Mouse (Mus musculus): ENCODE measurements around the gene Naa25. TPM values are rescaled to one million over a fixed set of nuclear protein-coding genes. Genes with fewer than 3 reads are reported as not detected.

Gene Naa25
- polyA plus RNA-seq, 1 experiment from 2014 or later: 28.3 TPM

DNA sequence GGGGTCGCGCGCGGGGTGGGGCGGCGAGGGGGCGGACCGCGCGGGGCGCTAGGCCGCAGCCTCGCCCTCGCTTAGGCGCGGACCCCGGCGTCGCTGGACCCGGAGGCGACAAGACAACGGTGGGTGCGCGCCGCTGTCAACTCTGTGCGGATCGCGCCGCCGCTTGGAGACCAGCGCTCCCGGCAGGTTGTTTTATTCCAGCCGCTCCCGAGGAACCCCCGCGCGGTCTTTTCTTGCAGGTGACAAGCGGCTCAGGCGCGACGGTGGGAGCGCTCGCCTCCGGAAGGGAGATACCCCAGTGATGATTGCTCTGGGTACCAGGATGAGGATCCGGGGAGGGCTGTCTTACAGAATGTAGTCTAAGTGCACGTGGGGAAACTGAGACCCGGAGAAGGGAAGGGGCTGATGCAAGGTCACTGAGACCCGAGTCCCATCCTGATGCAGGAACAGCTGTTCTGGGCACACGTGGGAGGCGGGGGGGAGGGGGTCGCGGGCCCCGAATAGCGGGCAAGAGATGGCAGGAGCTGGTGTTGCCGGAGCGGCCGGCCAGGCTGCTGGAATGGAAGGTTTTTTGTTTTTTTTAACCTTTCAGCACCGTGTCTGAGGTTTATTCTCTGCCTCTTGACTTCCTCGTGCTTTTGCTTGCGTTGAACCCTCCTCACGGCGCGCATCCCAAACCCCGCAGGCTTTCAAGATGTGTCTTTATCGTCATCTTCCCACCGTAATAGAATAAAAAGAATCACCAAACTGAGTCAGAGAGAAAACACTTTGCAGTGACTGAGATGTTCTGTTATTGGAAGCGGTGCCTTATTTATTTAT lies 619 bp downstream of the Naa25 start:
- H3K4me3 ChIP-seq: peak overlapping the region; percentile 92
- H3K9me3 ChIP-seq (replicated peaks): no peaks in the 10 kb centered on the region
- peak overlapping the region; percentile 94 for H3K4me2 ChIP-seq
- peak overlapping the region; percentile 77 for H3K9ac ChIP-seq
- peaks cover 20% of the 10 kb centered on the region for H3K4me1 ChIP-seq (replicated peaks)
- H3K27me3 ChIP-seq: no peaks in the 10 kb centered on the region
- peak overlapping the region; percentile 37 for H3K27ac ChIP-seq
- WGBS: under 1% methylated on average over 67 of the region's 67 CpGs
- peak; percentile 63 for ATAC-seq (replicated peaks; ENCODE audit: insufficient number of reproducible peaks, insufficient read depth, low FRiP score, low read depth)
- no peaks in the 10 kb centered on the region for H3K36me3 ChIP-seq

DNA sequence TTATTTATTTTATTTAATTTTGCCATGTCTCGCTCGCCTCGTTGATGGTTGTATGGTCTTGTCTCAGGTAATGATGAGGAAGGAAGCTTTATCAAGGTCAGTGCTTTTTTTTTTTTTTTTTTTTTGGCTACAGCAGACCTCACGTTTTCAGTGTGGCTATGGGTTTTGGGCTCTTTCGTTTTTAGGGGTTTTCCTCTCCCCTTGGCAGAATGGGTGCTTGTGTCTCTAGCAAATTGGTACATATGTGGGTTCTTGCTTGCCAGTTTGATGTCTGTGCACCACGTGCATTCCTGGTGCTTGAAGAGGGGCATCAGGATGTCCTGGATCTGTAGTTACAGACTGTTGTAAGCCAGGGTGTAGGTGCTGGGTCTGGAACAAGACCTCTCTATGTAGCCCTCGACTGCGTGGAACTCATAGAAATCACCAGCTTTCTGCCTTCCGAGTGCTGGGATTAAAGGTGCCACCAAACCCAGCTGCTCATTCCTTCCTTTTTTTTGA lies 1.3 kb downstream of the Naa25 start:
- Histone ChIP-seq H3K4me1 (replicated peaks) (peaks cover 22% of the 10 kb centered on the region), H3K9ac (peak overlapping the region; percentile 77), H3K27me3 (no peaks in the 10 kb centered on the region), H3K9me3 (replicated peaks) (no peaks in the 10 kb centered on the region), H3K36me3 (no peaks in the 10 kb centered on the region), H3K4me3 (peak overlapping the region; percentile 92), H3K4me2 (peak overlapping the region; percentile 94), H3K27ac (no peak overlapping the region)
- no peak for ATAC-seq (replicated peaks; ENCODE audit: insufficient number of reproducible peaks, insufficient read depth, low FRiP score, low read depth)
- 45% methylated on average over 9 of the region's 9 CpGs for WGBS

DNA sequence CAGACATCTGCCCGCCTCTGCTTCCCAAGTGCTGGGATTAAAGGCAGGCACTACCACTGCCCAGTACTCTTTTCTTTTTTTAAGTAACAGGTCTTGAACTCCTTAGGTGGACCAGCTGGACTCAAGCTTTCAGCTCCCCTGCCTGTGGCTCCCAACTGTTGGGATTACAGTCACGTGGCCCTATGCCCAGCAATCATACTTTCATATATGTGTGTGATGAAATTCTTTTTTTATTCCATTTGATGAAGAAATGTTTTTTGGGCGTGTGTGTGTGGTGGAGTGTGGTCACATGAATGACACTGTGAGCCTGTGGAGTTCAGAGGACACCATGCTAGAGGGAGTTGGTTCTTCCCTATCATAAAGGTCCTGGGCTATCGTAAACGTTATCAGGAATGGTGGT lies 1.8 kb downstream of the Naa25 start:
- WGBS: 79% methylated on average over 5 of the region's 5 CpGs
- Histone ChIP-seq H3K9ac (no peak overlapping the region), H3K36me3 (no peaks in the 10 kb centered on the region), H3K27ac (no peak overlapping the region), H3K4me1 (replicated peaks) (peaks cover 24% of the 10 kb centered on the region), H3K9me3 (replicated peaks) (no peaks in the 10 kb centered on the region), H3K4me2 (peak overlapping the region; percentile 94; the same call in 1 of the 2 replicates), H3K4me3 (peak overlapping the region; percentile 92), H3K27me3 (no peaks in the 10 kb centered on the region)
- no peak for ATAC-seq (replicated peaks; ENCODE audit: insufficient number of reproducible peaks, insufficient read depth, low FRiP score, low read depth)

DNA sequence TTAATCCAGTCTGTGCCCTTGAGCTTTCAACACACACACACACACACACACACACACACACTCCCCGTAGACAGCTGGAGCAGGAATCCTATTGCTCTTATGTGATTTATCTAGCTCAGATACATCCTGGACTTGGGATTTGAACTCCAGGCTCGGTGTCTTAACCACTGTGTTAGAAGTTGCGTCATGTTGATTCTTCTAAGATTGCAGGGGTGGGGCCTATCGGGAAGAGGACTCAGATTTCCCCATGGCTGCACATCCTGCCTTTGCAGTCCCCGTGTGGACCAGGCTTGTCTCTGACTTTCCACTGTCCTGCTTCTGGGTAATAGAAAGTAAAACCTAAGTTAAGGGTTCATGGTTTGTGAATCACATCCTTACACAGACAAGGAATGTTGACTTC lies 2.3 kb downstream of the Naa25 start:
- H3K27me3 ChIP-seq: no peaks in the 10 kb centered on the region
- WGBS: 56% methylated on average over 5 of the region's 5 CpGs
- no peak overlapping the region for H3K9ac ChIP-seq
- H3K9me3 ChIP-seq (replicated peaks): no peaks in the 10 kb centered on the region
- ATAC-seq (replicated peaks; ENCODE audit: insufficient number of reproducible peaks, insufficient read depth, low FRiP score, low read depth): no peak
- no peak overlapping the region for H3K27ac ChIP-seq
- H3K4me2 ChIP-seq: no peak overlapping the region
- H3K4me3 ChIP-seq: no peak overlapping the region
- no peaks in the 10 kb centered on the region for H3K36me3 ChIP-seq
- H3K4me1 ChIP-seq (replicated peaks): peaks cover 24% of the 10 kb centered on the region

DNA sequence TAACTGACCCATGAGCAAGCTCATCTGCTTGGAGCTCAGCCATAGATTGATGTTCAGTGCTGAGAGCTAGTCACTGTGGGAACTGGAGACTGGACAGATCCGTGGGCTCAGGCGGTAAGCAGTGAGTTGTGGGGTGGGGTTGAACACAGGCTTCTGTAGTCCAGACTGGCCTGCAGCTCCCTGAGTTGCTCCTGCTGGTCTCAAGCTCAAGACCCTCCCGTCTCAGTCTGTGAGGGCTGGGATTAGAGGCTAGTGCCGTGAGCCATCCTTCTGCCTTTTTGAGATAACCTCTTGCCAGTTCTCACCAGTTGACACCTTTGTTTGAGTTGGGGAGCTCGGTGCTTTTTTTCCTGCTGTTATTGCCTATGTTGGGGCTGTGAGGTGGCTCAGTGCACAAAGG lies 3.1 kb downstream of the Naa25 start:
- Histone ChIP-seq H3K27ac (no peak overlapping the region), H3K36me3 (no peaks in the 10 kb centered on the region), H3K4me3 (no peak overlapping the region), H3K9ac (no peak overlapping the region), H3K4me2 (no peak overlapping the region), H3K27me3 (no peaks in the 10 kb centered on the region), H3K4me1 (replicated peaks) (peaks cover 24% of the 10 kb centered on the region), H3K9me3 (replicated peaks) (no peaks in the 10 kb centered on the region)
- ATAC-seq (replicated peaks; ENCODE audit: insufficient number of reproducible peaks, insufficient read depth, low FRiP score, low read depth): no peak
- 76% methylated on average over 5 of the region's 5 CpGs for WGBS

DNA sequence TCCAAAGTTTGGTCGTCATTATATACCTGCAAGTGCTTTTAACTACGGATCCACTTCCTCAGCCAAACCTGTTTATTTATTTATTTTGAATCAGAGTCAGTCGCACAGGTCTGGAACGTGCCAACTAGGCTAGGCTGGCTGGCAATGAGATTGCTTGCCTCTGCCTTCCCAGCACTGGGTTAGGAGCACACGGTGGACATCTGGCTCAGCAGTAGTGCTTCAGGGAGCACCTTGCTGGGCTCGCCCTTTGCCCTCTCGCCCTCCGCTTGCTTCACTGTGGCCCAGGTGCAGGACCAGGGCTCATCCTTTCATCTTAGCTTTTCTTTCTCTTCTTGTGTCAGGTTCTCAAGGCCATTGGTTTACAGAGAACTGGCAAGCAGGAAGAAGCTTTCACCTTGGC lies 10.1 kb downstream of the Naa25 start:
- Histone ChIP-seq H3K4me3 (no peak overlapping the region), H3K27ac (no peak overlapping the region), H3K27me3 (no peaks in the 10 kb centered on the region), H3K9me3 (replicated peaks) (no peaks in the 10 kb centered on the region), H3K4me1 (replicated peaks) (0 out of 2 replicates have a peak, but pooled peaks cover 3% of the 10 kb centered on the region), H3K4me2 (no peak overlapping the region), H3K36me3 (peaks cover 33% of the 10 kb centered on the region), H3K9ac (no peak overlapping the region)
- 90% methylated on average over 8 of the region's 8 CpGs for WGBS
- no peak for ATAC-seq (replicated peaks; ENCODE audit: insufficient number of reproducible peaks, insufficient read depth, low FRiP score, low read depth)

DNA sequence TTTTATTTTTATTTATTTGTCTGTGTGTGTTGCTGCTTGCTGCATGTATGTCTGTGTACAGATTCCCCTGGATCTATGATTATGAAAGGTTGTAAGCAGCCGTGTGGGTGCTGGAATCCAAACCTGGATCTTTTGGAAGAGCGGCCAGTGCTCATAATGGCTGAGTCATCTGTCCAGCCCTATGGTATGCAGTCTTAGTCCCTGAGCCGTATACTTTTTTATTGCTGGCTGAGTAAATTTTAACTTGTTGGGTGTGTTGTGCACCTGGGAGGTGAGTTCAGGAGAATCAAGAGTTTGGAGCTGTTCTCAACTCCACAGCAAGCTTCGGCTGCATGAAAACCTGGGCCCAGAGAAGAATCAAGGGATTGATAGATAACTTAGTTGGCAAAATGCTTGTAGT lies 13.2 kb downstream of the Naa25 start:
- Histone ChIP-seq H3K9me3 (replicated peaks) (no peaks in the 10 kb centered on the region), H3K9ac (no peak overlapping the region), H3K27ac (no peak overlapping the region), H3K36me3 (peaks cover 63% of the 10 kb centered on the region), H3K27me3 (no peaks in the 10 kb centered on the region), H3K4me2 (no peak overlapping the region), H3K4me3 (no peak overlapping the region), H3K4me1 (replicated peaks) (no peaks in the 10 kb centered on the region)
- ATAC-seq (replicated peaks; ENCODE audit: insufficient number of reproducible peaks, insufficient read depth, low FRiP score, low read depth): no peak
- 94% methylated on average over 4 of the region's 4 CpGs for WGBS

DNA sequence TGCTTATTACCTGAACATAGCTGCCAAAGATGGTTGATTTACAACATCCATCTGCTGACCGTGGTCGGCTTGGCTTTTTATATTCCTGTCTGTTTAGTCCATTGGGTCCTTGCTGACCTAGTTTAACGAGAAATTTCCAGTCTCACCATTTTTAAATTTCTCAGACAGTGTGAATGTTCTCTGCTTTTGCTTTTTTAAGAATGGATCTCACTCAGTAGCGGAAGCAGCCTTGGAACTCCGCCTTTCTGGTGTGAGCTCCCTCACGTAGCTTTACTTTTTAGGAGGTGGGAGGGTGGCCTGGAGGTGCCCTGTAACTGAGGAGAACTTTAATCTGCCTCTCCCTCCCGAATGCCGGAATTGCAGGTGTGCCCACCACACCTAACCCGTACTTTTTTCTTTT lies 23.0 kb downstream of the Naa25 start:
- no peak overlapping the region for H3K9ac ChIP-seq
- H3K36me3 ChIP-seq: peaks cover 97% of the 10 kb centered on the region
- no peak overlapping the region for H3K4me3 ChIP-seq
- 91% methylated on average over 9 of the region's 9 CpGs for WGBS
- H3K4me2 ChIP-seq: no peak overlapping the region
- no peaks in the 10 kb centered on the region for H3K9me3 ChIP-seq (replicated peaks)
- H3K4me1 ChIP-seq (replicated peaks): no peaks in the 10 kb centered on the region
- ATAC-seq (replicated peaks; ENCODE audit: insufficient number of reproducible peaks, insufficient read depth, low FRiP score, low read depth): no peak
- no peaks in the 10 kb centered on the region for H3K27me3 ChIP-seq
- H3K27ac ChIP-seq: no peak overlapping the region

DNA sequence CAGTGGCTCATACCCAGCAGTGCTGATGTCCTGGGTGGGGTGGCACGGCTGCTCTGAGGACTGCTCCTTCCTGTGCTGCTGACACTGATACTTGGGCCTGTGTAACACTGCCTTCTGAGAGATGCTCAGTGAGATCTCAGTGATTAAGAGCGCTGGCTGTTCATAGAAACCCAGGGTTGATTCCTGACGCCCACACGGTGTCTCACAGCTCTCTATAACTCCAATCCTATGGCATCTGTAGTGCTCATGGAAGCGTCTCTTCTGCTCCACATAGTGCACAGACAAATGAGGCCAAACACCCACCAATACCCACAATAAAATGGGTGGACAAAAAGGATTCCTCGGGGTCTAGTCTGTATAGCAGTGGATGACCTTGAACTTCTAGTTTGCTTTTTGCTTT lies 25.1 kb downstream of the Naa25 start:
- 93% methylated on average over 6 of the region's 6 CpGs for WGBS
- ATAC-seq (replicated peaks; ENCODE audit: insufficient number of reproducible peaks, insufficient read depth, low FRiP score, low read depth): no peak

DNA sequence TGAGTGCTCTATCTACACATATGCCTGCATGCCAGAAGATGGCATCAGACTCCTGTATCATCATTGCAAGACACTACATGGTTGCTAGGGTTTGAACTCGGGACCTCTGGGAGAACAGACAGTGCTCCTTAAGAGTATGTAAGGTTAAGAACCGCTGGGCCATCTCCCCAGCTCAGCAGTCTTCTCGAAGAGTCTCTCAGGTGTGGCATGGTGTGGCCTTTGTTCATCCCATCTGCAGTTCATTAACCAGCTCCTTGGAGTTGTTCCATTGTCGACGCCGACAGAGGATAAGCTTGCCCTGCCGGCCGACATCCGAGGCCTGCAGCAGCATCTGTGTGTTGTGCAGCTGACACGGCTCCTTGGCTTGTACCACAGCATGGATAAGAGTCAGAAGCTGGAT lies 25.6 kb downstream of the Naa25 start:
- Histone ChIP-seq H3K27ac (no peak overlapping the region), H3K9ac (no peak overlapping the region), H3K4me1 (replicated peaks) (no peaks in the 10 kb centered on the region), H3K27me3 (no peaks in the 10 kb centered on the region), H3K4me2 (no peak overlapping the region), H3K4me3 (no peak overlapping the region), H3K9me3 (replicated peaks) (no peaks in the 10 kb centered on the region), H3K36me3 (peaks cover 97% of the 10 kb centered on the region)
- ATAC-seq (replicated peaks; ENCODE audit: insufficient number of reproducible peaks, insufficient read depth, low FRiP score, low read depth): no peak
- 85% methylated on average over 10 of the region's 10 CpGs for whole genome bisulfite sequencing

More for the DNA sequence above, 25.1 kb downstream of the Naa25 start:
- H3K27me3 ChIP-seq: no peaks in the 10 kb centered on the region
- no peak overlapping the region for H3K9ac ChIP-seq
- no peak overlapping the region for H3K4me2 ChIP-seq
- H3K9me3 ChIP-seq (replicated peaks): no peaks in the 10 kb centered on the region
- no peak overlapping the region for H3K4me3 ChIP-seq
- H3K4me1 ChIP-seq (replicated peaks): no peaks in the 10 kb centered on the region
- peaks cover 97% of the 10 kb centered on the region for H3K36me3 ChIP-seq
- no peak overlapping the region for H3K27ac ChIP-seq

DNA sequence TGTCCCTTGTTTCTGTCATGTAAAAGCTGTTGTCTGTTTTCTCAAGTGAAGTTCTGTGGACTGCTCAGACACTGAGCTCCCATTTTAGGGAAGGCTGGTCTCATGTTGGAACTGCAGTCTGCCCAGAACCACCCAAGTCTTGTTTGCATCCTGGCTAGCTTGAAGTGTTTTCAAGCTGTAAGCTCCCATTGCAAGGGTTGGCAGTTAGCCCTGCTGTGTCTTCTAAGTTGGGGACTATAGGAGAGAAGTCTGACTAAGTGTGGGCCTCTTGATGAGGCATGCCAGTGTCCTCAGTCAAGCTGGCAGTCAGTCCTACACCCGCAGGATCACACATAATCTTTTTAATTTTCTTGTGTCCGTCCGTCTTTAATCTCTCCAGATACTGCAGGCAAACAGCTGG lies 31.2 kb downstream of the Naa25 start:
- Histone ChIP-seq H3K9me3 (replicated peaks) (no peaks in the 10 kb centered on the region), H3K27me3 (no peaks in the 10 kb centered on the region), H3K27ac (no peak overlapping the region), H3K4me1 (replicated peaks) (no peaks in the 10 kb centered on the region), H3K4me2 (no peak overlapping the region), H3K36me3 (peaks cover 98% of the 10 kb centered on the region), H3K9ac (no peak overlapping the region), H3K4me3 (no peak overlapping the region)
- no peak for ATAC-seq (replicated peaks; ENCODE audit: insufficient number of reproducible peaks, insufficient read depth, low FRiP score, low read depth)
- 91% methylated on average over 3 of the region's 3 CpGs for WGBS

DNA sequence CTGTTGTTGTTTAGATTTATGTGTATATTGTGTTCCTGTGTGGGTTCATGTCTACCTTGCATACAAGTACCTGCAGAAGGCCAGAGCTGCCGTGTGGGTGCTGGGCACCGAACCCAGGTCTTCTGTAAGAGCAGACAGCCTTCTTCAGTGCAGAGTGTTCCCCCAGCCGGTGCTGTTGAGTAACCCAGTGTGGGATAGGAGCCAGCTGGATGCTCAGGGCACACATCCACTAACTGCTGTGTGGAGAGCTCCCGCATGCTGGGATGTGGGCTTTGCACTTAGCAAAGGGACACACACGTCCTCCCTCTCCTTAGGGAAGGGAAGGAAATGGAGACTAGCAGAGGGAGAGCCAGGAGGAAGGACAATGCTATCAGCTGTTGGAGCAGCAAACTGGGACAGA lies 40.4 kb downstream of the Naa25 start:
- 79% methylated on average over 5 of the region's 5 CpGs for WGBS
- peaks cover 82% of the 10 kb centered on the region for H3K36me3 ChIP-seq

More for the DNA sequence above, 40.4 kb downstream of the Naa25 start:
- Histone ChIP-seq H3K27ac (no peak overlapping the region), H3K9me3 (replicated peaks) (no peaks in the 10 kb centered on the region), H3K4me2 (no peak overlapping the region), H3K9ac (no peak overlapping the region), H3K4me1 (replicated peaks) (no peaks in the 10 kb centered on the region), H3K4me3 (no peak overlapping the region), H3K27me3 (no peaks in the 10 kb centered on the region)
- ATAC-seq (replicated peaks; ENCODE audit: insufficient number of reproducible peaks, insufficient read depth, low FRiP score, low read depth): no peak
